Mouse (Mus musculus): ENCODE results near the gene Cd4. TPM values are rescaled to one million over a fixed set of nuclear protein-coding genes. Genes with fewer than 3 reads are reported as not detected.

Gene Cd4
- polyA plus RNA-seq, 1 experiment from 2014 or later = 0.27 TPM

DNA sequence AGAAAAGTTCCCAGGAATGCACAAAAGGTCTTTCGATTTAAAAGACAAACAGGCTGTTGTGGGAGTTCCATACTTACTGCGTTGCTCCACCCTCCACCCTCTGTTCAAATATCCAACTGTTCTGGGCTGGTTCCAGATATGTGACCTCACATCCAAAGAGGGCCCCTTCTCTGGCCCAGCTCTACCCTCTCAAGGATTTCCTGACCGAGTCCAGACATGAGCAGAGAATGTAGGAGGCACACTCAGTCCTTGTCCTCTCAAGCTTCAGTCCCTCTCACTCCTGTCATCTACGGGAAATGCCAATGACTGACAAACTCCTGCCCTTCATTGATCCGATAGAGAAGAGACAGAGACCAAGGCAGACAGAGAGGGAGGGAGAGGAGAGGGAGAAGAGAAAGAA lies 37.9 kb upstream of the Cd4 start:
- Histone ChIP-seq H3K4me3 (replicated peaks; ENCODE audit: low read length) (no peak overlapping the region), H3K4me2 (replicated peaks) (no peak overlapping the region), H3K36me3 (replicated peaks; ENCODE audit: control insufficient read depth, insufficient read depth) (no peaks in the 10 kb centered on the region), H3K27ac (no peak overlapping the region), H3K27me3 (ENCODE audit: control insufficient read depth, insufficient read depth, low read length) (no peaks in the 10 kb centered on the region), H3K9ac (no peak overlapping the region), H3K4me1 (replicated peaks; ENCODE audit: control insufficient read depth, insufficient read depth, low read length) (peaks cover 9% of the 10 kb centered on the region), H3K9me3 (ENCODE audit: control insufficient read depth, low read length) (no peaks in the 10 kb centered on the region)
- no peak for DNase-seq (ENCODE audit: low spot score)
- 57% methylated on average over 5 of the region's 5 CpGs for WGBS
- ATAC-seq (ENCODE audit: low FRiP score) = no peak

DNA sequence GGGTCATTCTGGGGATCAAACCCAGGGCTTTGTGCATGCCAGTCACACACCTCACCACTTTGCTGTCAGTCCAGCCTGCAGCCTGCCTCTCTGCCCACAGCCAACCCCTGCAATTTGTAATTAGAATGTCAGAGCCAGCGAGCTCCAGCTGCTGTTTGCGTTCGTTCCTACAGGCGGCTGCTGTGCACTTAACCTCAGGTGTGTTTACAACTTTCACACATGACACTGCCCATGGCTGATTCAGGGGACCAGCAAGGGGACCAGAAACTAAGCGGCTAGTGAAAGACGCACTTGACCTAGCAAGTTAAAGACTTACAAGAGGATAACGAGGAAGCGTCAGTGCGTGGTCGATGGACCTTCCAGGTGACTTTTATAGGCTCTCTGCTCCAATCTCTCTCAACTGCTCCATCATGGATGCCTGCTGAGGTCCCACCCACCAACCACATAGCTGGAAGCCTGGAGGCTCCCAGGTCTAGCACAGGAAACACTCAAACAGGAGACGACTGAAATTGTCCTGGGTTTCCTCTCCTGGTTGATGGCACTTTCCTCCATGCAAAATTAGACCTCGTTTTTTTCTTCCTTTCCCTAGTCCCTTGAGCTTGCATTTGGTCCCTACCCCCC lies 37.3 kb upstream of the Cd4 start:
- H3K36me3 ChIP-seq (replicated peaks; ENCODE audit: control insufficient read depth, insufficient read depth) = no peaks in the 10 kb centered on the region
- 38% methylated on average over 12 of the region's 12 CpGs for WGBS
- no peak for DNase-seq (ENCODE audit: low spot score)
- H3K4me1 ChIP-seq (replicated peaks; ENCODE audit: control insufficient read depth, insufficient read depth, low read length) = peaks cover 16% of the 10 kb centered on the region
- H3K9me3 ChIP-seq (ENCODE audit: control insufficient read depth, low read length) = no peaks in the 10 kb centered on the region
- no peak overlapping the region for H3K4me2 ChIP-seq (replicated peaks)
- no peak overlapping the region for H3K9ac ChIP-seq
- no peak overlapping the region for H3K4me3 ChIP-seq (replicated peaks; ENCODE audit: low read length)
- H3K27me3 ChIP-seq (ENCODE audit: control insufficient read depth, insufficient read depth, low read length) = no peaks in the 10 kb centered on the region
- ATAC-seq (ENCODE audit: low FRiP score) = no peak
- no peak overlapping the region for H3K27ac ChIP-seq

DNA sequence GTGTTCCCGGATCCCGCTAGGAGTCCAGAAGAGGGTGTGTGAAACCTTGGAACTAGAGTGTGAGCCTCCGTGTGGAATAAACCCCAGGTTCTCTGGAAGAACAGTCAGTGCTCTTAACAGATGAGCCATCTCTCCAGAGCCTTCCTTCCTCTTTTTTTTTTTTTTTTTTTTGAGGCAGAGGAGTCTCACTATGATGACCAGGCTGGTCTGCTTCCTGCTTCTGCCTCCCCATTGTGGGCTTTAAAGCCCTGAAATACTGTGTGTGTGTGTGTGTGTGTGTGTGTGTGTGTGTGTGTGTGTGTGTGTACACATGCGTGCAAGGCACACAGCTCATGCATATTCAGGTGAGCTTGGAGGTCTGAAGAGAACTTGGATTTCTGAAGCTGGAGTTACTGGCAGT lies 33.5 kb upstream of the Cd4 start:
- Histone ChIP-seq H3K27ac (peak overlapping the region; percentile 100; the same call in 1 of the 2 replicates), H3K27me3 (ENCODE audit: control insufficient read depth, insufficient read depth, low read length) (no peaks in the 10 kb centered on the region), H3K4me3 (replicated peaks; ENCODE audit: low read length) (no peak overlapping the region), H3K36me3 (replicated peaks; ENCODE audit: control insufficient read depth, insufficient read depth) (no peaks in the 10 kb centered on the region), H3K4me1 (replicated peaks; ENCODE audit: control insufficient read depth, insufficient read depth, low read length) (peaks cover 31% of the 10 kb centered on the region), H3K9ac (no peak overlapping the region), H3K9me3 (ENCODE audit: control insufficient read depth, low read length) (no peaks in the 10 kb centered on the region), H3K4me2 (replicated peaks) (no peak overlapping the region)
- WGBS = 49% methylated on average over 4 of the region's 4 CpGs
- ATAC-seq (ENCODE audit: low FRiP score) = no peak
- no peak for DNase-seq (ENCODE audit: low spot score)

DNA sequence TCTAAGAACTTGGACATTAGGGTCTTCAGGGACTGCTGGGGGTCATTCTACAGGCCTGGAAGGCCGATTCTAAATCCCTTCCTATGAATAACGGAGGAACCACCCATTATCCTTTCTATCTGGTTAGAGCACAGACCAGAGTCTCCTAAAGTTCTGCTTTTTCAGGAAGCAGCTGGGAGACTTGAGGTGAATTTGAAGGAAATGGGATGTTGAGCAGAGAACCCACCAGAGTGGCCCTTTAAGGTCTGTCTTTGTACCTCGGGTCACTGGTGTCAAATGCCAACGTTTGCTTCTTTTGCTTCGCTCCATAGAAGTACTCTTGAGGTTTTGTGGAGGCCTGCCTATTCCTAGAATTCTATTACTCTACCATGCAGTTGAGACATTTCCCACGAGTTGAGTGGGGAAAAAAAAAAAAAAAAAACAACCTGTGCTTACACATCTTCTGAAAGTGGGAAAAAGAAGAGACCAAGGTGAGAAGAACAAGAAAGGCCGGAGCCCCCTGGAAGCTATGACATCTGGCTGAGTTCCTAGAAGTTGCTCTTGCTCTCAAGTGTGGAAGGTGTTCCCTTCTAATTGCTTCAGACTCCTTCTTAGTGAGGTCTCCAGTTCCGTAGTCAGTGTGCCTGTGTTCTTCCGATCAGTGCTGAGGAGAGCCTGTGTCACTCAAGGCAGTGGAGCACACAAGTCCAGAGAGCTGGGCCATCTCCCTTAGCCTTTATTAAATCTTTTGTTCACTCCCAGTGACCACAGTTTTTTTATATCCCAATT lies 32.5 kb upstream of the Cd4 start:
- 27% methylated on average over 9 of the region's 9 CpGs for WGBS

DNA sequence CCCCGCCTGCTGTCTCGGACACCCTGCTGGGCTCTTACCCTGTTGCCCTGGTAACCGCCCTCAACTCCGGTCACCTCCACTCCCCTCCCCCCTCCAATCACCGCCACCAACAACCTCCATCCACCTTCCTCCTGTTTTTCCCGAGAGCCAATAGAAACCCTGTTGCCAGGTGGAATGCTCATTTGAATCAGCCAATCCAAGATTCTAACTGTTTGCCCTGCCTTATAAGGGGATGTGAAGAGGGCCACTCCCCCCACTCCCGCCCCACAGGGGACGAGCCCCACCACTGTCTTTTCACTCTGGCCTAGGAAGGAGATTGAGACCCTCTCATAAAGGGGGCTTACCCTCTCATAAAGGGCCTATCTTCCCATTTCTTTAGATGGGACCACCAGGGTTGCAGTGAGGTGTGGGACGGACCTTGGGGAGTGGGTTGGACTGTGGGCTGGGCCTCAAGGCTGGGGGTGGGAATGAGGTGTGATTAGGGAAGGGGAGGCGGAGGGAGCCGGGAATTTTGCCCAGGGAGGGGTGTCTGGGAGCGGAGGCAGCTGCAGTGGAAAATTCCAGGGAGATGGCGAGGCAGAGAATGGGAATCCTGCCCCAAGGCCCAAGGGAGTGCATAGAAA lies 31.8 kb upstream of the Cd4 start, which contains the start of gene Ptms:
TSS of gene Ptms (minus strand) at position 409 of the 623 bp plus-strand sequence.
- peak; percentile 91 for DNase-seq (ENCODE audit: low spot score)
- peaks cover 3% of the 10 kb centered on the region; the same call in 1 of the 2 replicates for H3K36me3 ChIP-seq (replicated peaks; ENCODE audit: control insufficient read depth, insufficient read depth)
- no peaks in the 10 kb centered on the region for H3K9me3 ChIP-seq (ENCODE audit: control insufficient read depth, low read length)
- WGBS = under 1% methylated on average over 13 of the region's 13 CpGs
- peak within 1 kb of the TSS; percentile 100 for H3K27ac ChIP-seq
- H3K9ac ChIP-seq = peak within 1 kb of the TSS; percentile 100
- peak within 1 kb of the TSS; percentile 96 for H3K4me3 ChIP-seq (replicated peaks; ENCODE audit: low read length)
- peaks cover 39% of the 10 kb centered on the region for H3K4me1 ChIP-seq (replicated peaks; ENCODE audit: control insufficient read depth, insufficient read depth, low read length)
- ATAC-seq (ENCODE audit: low FRiP score) = peak; percentile 87
- peak within 1 kb of the TSS; percentile 57 for H3K4me2 ChIP-seq (replicated peaks)
- no peaks in the 10 kb centered on the region for H3K27me3 ChIP-seq (ENCODE audit: control insufficient read depth, insufficient read depth, low read length)

More for the DNA sequence above, 32.5 kb upstream of the Cd4 start:
- DNase-seq (ENCODE audit: low spot score) (no peak), ATAC-seq (ENCODE audit: low FRiP score) (no peak)
- Histone ChIP-seq H3K9ac (peak overlapping the region; percentile 57), H3K27ac (peak overlapping the region; percentile 100), H3K36me3 (replicated peaks; ENCODE audit: control insufficient read depth, insufficient read depth) (no peaks in the 10 kb centered on the region), H3K4me3 (replicated peaks; ENCODE audit: low read length) (peak overlapping the region; percentile 96), H3K9me3 (ENCODE audit: control insufficient read depth, low read length) (no peaks in the 10 kb centered on the region), H3K4me2 (replicated peaks) (peak overlapping the region; percentile 57), H3K4me1 (replicated peaks; ENCODE audit: control insufficient read depth, insufficient read depth, low read length) (peaks cover 32% of the 10 kb centered on the region), H3K27me3 (ENCODE audit: control insufficient read depth, insufficient read depth, low read length) (no peaks in the 10 kb centered on the region)

DNA sequence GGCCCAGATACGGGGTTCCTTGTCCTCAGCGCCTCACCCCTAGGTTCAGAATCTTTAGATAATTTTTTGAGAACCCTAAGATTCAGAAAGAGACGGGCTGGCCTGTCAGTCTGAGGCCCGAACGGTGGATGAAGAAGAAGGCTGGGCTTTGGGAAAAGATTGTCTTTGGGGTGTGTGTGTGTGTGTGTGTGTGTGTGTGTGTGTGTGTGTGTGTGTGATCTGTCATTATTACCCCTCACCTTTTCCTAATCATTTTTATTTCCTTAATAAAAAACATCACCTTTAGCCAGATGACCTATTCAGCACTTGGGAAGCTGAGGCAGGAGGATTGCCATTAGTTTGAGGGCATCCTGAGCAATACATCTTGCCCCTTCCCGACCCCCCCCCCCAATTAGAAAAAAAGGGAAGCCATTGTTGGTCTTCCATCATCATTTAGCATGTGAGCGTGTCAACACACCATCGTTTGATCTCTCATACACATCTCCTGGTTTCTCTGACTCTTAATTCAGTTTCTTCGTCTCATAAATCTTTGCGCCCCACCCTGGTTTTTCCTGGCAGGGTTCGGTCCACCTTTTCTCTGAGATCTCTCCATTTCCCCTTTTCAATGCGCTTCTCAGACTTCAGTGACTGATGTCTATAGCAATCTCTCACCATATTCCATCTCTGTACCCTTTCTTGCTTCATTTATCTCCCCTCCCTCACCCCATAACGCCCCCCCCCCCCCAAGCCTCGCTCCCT lies 31.0 kb upstream of the Cd4 start:
- Histone ChIP-seq H3K4me3 (replicated peaks; ENCODE audit: low read length) (peak overlapping the region; percentile 96), H3K27me3 (ENCODE audit: control insufficient read depth, insufficient read depth, low read length) (no peaks in the 10 kb centered on the region), H3K9ac (peak overlapping the region; percentile 100), H3K4me2 (replicated peaks) (peak overlapping the region; percentile 57), H3K36me3 (replicated peaks; ENCODE audit: control insufficient read depth, insufficient read depth) (peaks cover 11% of the 10 kb centered on the region), H3K9me3 (ENCODE audit: control insufficient read depth, low read length) (no peaks in the 10 kb centered on the region), H3K27ac (peak overlapping the region; percentile 100), H3K4me1 (replicated peaks; ENCODE audit: control insufficient read depth, insufficient read depth, low read length) (peaks cover 47% of the 10 kb centered on the region)
- WGBS = 12% methylated on average over 13 of the region's 14 CpGs
- DNase-seq (ENCODE audit: low spot score) (peak; percentile 48), ATAC-seq (ENCODE audit: low FRiP score) (no peak)

DNA sequence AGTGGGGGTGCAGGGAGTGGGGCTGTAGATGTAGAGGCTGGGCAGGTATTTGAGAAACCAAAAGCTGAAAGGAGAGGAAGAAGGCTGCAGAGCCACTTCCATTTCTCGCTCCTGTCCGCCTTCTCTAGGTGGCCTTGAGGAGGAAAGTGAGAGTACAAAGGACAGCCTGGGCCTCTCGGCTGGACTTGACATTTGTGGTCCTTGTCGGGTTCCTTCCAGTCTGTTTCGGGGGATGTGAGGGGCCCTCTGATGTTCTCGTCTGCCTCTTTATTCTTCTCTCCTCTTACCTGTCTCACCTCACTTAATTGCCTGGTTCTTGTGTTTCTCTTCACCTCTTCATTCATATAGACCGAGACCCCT lies 30.3 kb upstream of the Cd4 start:
- Histone ChIP-seq H3K4me2 (replicated peaks) (peak overlapping the region; percentile 57), H3K4me1 (replicated peaks; ENCODE audit: control insufficient read depth, insufficient read depth, low read length) (peaks cover 53% of the 10 kb centered on the region), H3K27ac (peak overlapping the region; percentile 100), H3K36me3 (replicated peaks; ENCODE audit: control insufficient read depth, insufficient read depth) (peaks cover 18% of the 10 kb centered on the region), H3K9me3 (ENCODE audit: control insufficient read depth, low read length) (no peaks in the 10 kb centered on the region), H3K4me3 (replicated peaks; ENCODE audit: low read length) (peak overlapping the region; percentile 96), H3K27me3 (ENCODE audit: control insufficient read depth, insufficient read depth, low read length) (no peaks in the 10 kb centered on the region), H3K9ac (peak overlapping the region; percentile 100)
- DNase-seq (ENCODE audit: low spot score) (no peak), ATAC-seq (ENCODE audit: low FRiP score) (no peak)
- WGBS = 3% methylated on average over 7 of the region's 7 CpGs

DNA sequence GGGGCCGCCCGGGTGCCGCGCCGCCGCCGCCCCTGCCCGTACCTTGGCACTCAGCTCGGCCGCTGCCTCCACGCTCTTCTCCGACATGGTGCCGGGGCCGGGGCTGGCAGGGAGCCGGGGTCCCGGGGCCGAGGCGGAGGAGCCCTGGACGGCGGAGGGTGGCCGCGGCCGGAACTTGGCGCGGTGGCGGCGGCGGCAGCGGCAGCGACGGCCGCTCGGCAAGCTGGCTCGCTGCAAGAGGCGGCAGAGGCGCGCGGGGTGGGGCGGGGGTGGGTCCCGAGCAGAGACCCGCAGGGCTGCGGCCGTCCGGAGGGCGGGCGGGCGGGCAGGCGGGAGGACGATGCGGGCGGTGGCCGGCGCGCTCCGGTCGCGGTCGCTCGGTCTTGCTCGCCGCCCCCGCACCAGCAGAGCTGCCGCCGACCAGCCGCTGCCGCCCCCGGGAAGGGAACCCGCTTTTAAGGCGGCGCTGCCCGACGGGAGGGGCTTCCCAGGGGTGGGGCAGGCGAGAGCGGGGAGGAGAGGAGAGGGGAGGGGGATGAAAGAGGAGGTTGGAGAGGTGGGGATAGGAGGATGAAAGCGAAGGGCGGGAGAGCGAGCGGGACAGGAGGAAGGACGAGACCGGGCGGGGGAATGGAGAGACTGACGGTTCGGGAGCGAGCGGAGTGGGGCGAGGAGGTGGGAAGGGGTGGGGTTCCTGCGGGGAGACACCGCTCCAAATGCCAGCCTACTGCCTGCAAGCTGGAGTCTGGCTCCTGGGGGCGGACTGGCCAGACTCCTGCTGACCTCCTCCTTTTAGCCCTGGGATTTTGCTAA lies 29.7 kb upstream of the Cd4 start:
- Histone ChIP-seq H3K27me3 (ENCODE audit: control insufficient read depth, insufficient read depth, low read length) (no peaks in the 10 kb centered on the region), H3K27ac (peak overlapping the region; percentile 100), H3K4me1 (replicated peaks; ENCODE audit: control insufficient read depth, insufficient read depth, low read length) (peaks cover 53% of the 10 kb centered on the region), H3K9ac (peak overlapping the region; percentile 100), H3K9me3 (ENCODE audit: control insufficient read depth, low read length) (no peaks in the 10 kb centered on the region), H3K4me3 (replicated peaks; ENCODE audit: low read length) (peak overlapping the region; percentile 96), H3K4me2 (replicated peaks) (peak overlapping the region; percentile 100), H3K36me3 (replicated peaks; ENCODE audit: control insufficient read depth, insufficient read depth) (peaks cover 24% of the 10 kb centered on the region)
- peak; percentile 79 for ATAC-seq (ENCODE audit: low FRiP score)
- peak; percentile 90 for DNase-seq (ENCODE audit: low spot score)
- under 1% methylated on average over 57 of the region's 89 CpGs for WGBS

Data from hindbrain, embryonic 14.5 days (tissue).